Mouse (Mus musculus): Measurements from ENCODE around the gene Slc26a1.
A peak's percentile ranks its signal among the peaks of the same experiment; 100 is the strongest.

Slc26a1 gene

GRCm38 (mm10) chr5:108675251-108675816 lies at the start of gene Slc26a1:
TSS of gene Slc26a1 (minus strand) at chr5:108675569.
- no peak for DNase-seq (ENCODE audit: extremely low read depth, insufficient read length, low spot score)

- peak; percentile 58 for DNase-seq (ENCODE audit: extremely low read depth, insufficient read length, low spot score)
These were observed 48.6 kb upstream of the Slc26a1 start for GRCm38 (mm10) chr5:108724006-108724405.

- no peak for DNase-seq (ENCODE audit: extremely low read depth, insufficient read length, low spot score)
These were observed 44.4 kb upstream of the Slc26a1 start for GRCm38 (mm10) chr5:108719761-108720160.

- no peak for DNase-seq (ENCODE audit: extremely low read depth, insufficient read length, low spot score)
These were observed 42.7 kb upstream of the Slc26a1 start for GRCm38 (mm10) chr5:108718051-108718450.

DNA sequence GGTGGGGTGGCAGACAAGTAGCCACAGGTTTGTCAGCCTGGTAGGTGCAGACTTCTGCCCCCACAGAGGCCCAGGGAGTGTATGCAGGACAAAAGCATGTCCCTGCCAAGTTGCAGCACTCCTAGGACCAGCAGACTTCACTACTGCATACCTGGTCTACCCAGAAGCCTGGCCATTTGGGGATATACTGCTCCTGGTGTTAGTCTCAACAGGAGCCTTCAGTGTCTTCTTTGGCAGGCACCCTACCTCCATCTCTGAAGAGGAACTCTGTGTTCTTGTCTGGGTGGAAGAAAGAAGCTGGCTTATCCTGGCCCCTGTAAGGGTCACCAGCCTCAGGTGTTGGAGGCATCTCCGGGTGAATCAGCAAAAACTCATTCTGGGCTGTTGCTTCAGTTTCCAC lies 40.6 kb upstream of the Slc26a1 start:
- DNase-seq (ENCODE audit: extremely low read depth, insufficient read length, low spot score), result no peak

- peak; percentile 61 for DNase-seq (ENCODE audit: extremely low read depth, insufficient read length, low spot score)
These were observed 38.8 kb upstream of the Slc26a1 start for GRCm38 (mm10) chr5:108714149-108714548.

GRCm38 (mm10) chr5:108713691-108714090 lies 38.3 kb upstream of the Slc26a1 start:
- DNase-seq (ENCODE audit: extremely low read depth, insufficient read length, low spot score), result no peak

- no peak for DNase-seq (ENCODE audit: extremely low read depth, insufficient read length, low spot score)
These were observed 37.7 kb upstream of the Slc26a1 start for GRCm38 (mm10) chr5:108713096-108713495.

GRCm38 (mm10) chr5:108711968-108712367 lies 36.6 kb upstream of the Slc26a1 start:
- DNase-seq (ENCODE audit: extremely low read depth, insufficient read length, low spot score), result no peak

GRCm38 (mm10) chr5:108708981-108709731 lies 33.8 kb upstream of the Slc26a1 start:
- DNase-seq (ENCODE audit: extremely low read depth, insufficient read length, low spot score), result no peak

DNA sequence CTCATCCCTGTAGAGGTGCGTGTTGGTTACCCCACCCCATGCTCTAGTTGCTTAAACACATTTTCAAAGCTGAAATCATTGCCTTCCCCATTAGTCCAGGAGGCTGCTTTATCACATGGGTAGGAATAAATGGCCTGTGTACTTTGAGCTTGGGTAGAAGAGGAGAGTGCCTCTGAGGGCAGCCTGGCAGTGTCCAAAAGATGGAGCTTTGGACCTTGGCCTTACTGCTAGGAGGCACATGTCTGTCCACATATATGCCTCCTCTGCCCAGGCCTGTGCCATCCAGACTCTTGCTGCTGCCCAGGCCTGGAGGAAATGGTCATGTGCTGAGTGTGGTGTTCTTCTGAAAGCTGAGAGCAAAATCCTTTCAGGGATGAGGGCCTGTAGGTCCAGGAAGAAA lies 33.0 kb upstream of the Slc26a1 start:
- no peak for DNase-seq (ENCODE audit: extremely low read depth, insufficient read length, low spot score)

- DNase-seq (ENCODE audit: extremely low read depth, insufficient read length, low spot score), result no peak
These were observed 32.4 kb upstream of the Slc26a1 start for GRCm38 (mm10) chr5:108707758-108708157.

- DNase-seq (ENCODE audit: extremely low read depth, insufficient read length, low spot score), result no peak
These were observed 28.6 kb upstream of the Slc26a1 start for GRCm38 (mm10) chr5:108703754-108704626.

GRCm38 (mm10) chr5:108701341-108702021 lies 26.1 kb upstream of the Slc26a1 start:
- DNase-seq (ENCODE audit: extremely low read depth, insufficient read length, low spot score), result no peak

- DNase-seq (ENCODE audit: extremely low read depth, insufficient read length, low spot score), result no peak
These were observed 25.0 kb upstream of the Slc26a1 start for GRCm38 (mm10) chr5:108700346-108700745.

- DNase-seq (ENCODE audit: extremely low read depth, insufficient read length, low spot score), result no peak
These were observed 22.0 kb upstream of the Slc26a1 start for GRCm38 (mm10) chr5:108697341-108697753.

DNA sequence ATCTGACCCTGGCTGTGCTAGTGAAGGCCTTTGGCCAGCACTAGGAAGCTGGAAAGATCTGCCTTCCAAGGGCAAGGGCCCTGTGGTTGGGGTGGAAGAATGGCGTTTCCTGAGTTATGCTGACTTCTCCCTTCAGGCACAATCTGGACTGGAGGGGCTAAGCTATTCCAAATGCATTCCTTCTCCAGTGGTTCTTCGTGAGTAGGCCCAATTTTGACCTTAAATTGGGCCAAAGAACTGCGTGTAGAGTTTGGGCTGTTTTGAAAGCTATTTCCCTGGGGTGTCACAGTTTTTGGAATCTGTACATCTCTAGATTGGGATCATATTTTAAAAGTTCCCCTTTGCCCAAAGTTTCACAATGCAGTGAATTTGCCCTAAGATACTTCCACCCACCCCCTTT lies 21.2 kb upstream of the Slc26a1 start:
- DNase-seq (ENCODE audit: extremely low read depth, insufficient read length, low spot score), result no peak

DNA sequence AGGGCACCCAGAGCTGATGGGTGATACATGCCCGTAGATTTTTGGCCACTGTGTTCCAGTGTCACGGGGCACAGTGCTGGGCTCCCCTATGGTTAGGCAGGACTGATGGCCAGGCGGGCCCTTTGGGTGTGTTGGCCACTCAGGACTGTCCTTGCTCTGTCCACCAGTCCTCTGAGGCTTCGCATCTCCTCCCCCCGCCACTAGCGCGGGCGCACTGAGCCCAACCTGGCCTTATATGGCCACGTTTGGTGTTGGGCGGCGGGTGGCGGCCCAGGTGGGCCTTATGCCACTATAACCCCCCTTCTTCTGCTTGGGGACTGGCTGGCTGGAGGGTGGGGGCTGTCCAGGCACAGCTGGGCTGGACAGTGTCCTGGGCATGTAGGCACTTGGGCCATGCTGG lies 20.5 kb upstream of the Slc26a1 start:
- no peak for DNase-seq (ENCODE audit: extremely low read depth, insufficient read length, low spot score)

GRCm38 (mm10) chr5:108694352-108695261 lies 19.2 kb upstream of the Slc26a1 start:
- DNase-seq (ENCODE audit: extremely low read depth, insufficient read length, low spot score), result peak; percentile 72

- peak; percentile 92 for DNase-seq (ENCODE audit: extremely low read depth, insufficient read length, low spot score)
These were observed 18.5 kb upstream of the Slc26a1 start for GRCm38 (mm10) chr5:108693872-108694288.
